Mouse (Mus musculus) erythroblast, embryonic 14.5 days (primary cell): ENCODE data around the gene Timmdc1. TPM values are rescaled to one million over a fixed set of nuclear protein-coding genes. Genes with fewer than 3 reads are reported as not detected.

Experiments used
- H3K27me3 ChIP-seq: 2 replicates; pipeline ENCODE4 v1.6.1; 2012; ENCODE audit warnings: inconsistent platforms; ENCODE audit not compliant: control insufficient read depth
- H3K36me3 ChIP-seq: 2 replicates; pipeline ENCODE4 v1.6.1; 2012; ENCODE audit warnings: mild to moderate bottlenecking, inconsistent platforms; ENCODE audit not compliant: control insufficient read depth
- H3K4me1 ChIP-seq: 2 replicates; pipeline ENCODE4 v1.6.1; 2012; ENCODE audit warnings: inconsistent platforms; ENCODE audit not compliant: control insufficient read depth
- H3K4me3 ChIP-seq: replicated peaks from 2 replicates; pipeline ENCODE3; 2012; ENCODE audit warnings: moderate library complexity, mild to moderate bottlenecking, inconsistent platforms
- H3K9me3 ChIP-seq: 2 replicates; pipeline ENCODE4 v1.6.1; 2012; ENCODE audit warnings: low read length, inconsistent platforms, mixed read lengths; ENCODE audit not compliant: control insufficient read depth
- GATA1 ChIP-seq: IDR thresholded peaks from 2 replicates; pipeline ENCODE4 v1.6.1; 2012; ENCODE audit warnings: low read length, inconsistent platforms, mixed read lengths
- TAL1 ChIP-seq: IDR thresholded peaks from 3 replicates; pipeline ENCODE4 v1.6.1; 2012; ENCODE audit warnings: low read length, inconsistent platforms, mixed read lengths
- polyA plus RNA-seq: library from polyadenylated mRNA; stranded (reverse); fragments of >175 nt; gene quantifications from 2 replicates; pipeline ENCODE4 v1.2.3, GENCODE M21; 2012

Timmdc1 gene
- polyA plus RNA-seq, 1 experiment: 3.2 TPM

DNA sequence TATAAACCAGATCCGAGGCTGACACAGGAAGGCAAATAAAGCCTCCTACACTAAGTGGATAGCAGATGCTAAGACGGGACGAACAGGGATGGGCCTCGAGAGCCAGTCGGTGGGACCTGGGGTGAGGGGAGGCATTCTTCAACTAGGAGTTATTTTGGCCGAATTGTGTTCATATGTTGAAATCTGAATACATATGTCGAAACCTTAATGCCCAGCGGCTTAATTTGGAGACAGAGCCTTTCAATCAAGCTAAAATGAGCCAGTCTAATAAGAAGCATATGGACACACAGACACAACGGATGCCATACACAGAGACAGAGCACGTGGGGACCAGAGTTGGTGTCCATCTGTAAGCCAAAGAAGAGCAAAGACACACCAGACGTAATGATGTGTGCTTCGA is 74.0 kb downstream of the Timmdc1 start:
- no peaks in the 10 kb centered on the region for H3K27me3 ChIP-seq
- TF ChIP-seq GATA1: no peak
- TF ChIP-seq TAL1: no peak
- H3K36me3 ChIP-seq: peaks cover 66% of the 10 kb centered on the region
- no peak overlapping the region for H3K4me3 ChIP-seq
- peaks cover 32% of the 10 kb centered on the region for H3K4me1 ChIP-seq
- H3K9me3 ChIP-seq: no peaks in the 10 kb centered on the region

Other genes with a start within 250 kb of the Timmdc1 start
- gene Nr1i2, start 227.8 kb downstream of the Timmdc1 start, polyA plus RNA-seq: not detected in 2 replicates
- not detected in 2 replicates for gene Maats1, start 180.5 kb downstream of the Timmdc1 start, polyA plus RNA-seq
- 56.0 and 110 TPM in 2 replicates for gene Cox17, start 175.7 kb downstream of the Timmdc1 start, polyA plus RNA-seq
- 142 and 244 TPM in 2 replicates for gene Gm21987, start 175.6 kb downstream of the Timmdc1 start, polyA plus RNA-seq
- 8.1 TPM in 2 replicates for gene Popdc2, start 160.5 kb downstream of the Timmdc1 start, polyA plus RNA-seq
- gene Pla1a, start 89.5 kb downstream of the Timmdc1 start, polyA plus RNA-seq: not detected in 2 replicates
- gene Adprh, start 70.0 kb downstream of the Timmdc1 start, polyA plus RNA-seq: 15.1 and 15.6 TPM in 2 replicates
- gene Cd80, start 67.1 kb downstream of the Timmdc1 start, polyA plus RNA-seq: not detected in 2 replicates
- gene Poglut1, start 27.6 kb upstream of the Timmdc1 start, polyA plus RNA-seq: 0.06 and 0.08 TPM in 2 replicates
- gene Tmem39a, start 36.0 kb upstream of the Timmdc1 start, polyA plus RNA-seq: 0.34 TPM in 2 replicates
- 0.01 TPM in 1 of 2 replicates, not detected in the other for gene Arhgap31, start 190.6 kb upstream of the Timmdc1 start, polyA plus RNA-seq
- not detected in 2 replicates for gene B4galt4, start 219.6 kb upstream of the Timmdc1 start, polyA plus RNA-seq